Mouse (Mus musculus) fibroblast of lung, adult 2 months (primary cell): ENCODE measurements around the gene Eif4g3.
"Not testable (repeated sequence)": the region's sequence is repeated elsewhere in the genome, so short reads cannot be mapped to it uniquely, and the experiment has no call there.

Experiments used
- DNase-seq: peaks from one replicate; pipeline ENCODE4 v3.0.0-alpha.2; 2011; ENCODE audit warnings: low read depth

Eif4g3 gene

GRCm38 (mm10) chr4:138023403-138024100, 30.7 kb downstream of the Eif4g3 start:
- no peak for DNase-seq

- DNase-seq, result no peak
Measured at GRCm38 (mm10) chr4:138029168-138029567, 36.3 kb downstream of the Eif4g3 start.

- no peak for DNase-seq
Measured at GRCm38 (mm10) chr4:138031828-138032227, 39.0 kb downstream of the Eif4g3 start.

- DNase-seq, result no peak
Measured at GRCm38 (mm10) chr4:138033871-138034270, 41.0 kb downstream of the Eif4g3 start.

- no peak for DNase-seq
Measured at GRCm38 (mm10) chr4:138035435-138036120, 42.8 kb downstream of the Eif4g3 start.

GRCm38 (mm10) chr4:138037110-138037509, 44.3 kb downstream of the Eif4g3 start:
- DNase-seq, result no peak

GRCm38 (mm10) chr4:138037896-138038295, 45.1 kb downstream of the Eif4g3 start:
- DNase-seq, result no peak

GRCm38 (mm10) chr4:138038365-138039274, 45.8 kb downstream of the Eif4g3 start:
- no peak for DNase-seq

- no peak for DNase-seq
Measured at GRCm38 (mm10) chr4:138039275-138039651, 46.4 kb downstream of the Eif4g3 start.

GRCm38 (mm10) chr4:138040589-138040988, 47.8 kb downstream of the Eif4g3 start:
- DNase-seq, result no peak

GRCm38 (mm10) chr4:138041566-138042256, 48.9 kb downstream of the Eif4g3 start:
- DNase-seq, result no peak

- DNase-seq, result no peak
Measured at GRCm38 (mm10) chr4:138042257-138042589, 49.4 kb downstream of the Eif4g3 start.

- peak; percentile 43 for DNase-seq
Measured at GRCm38 (mm10) chr4:138042625-138043024, 49.8 kb downstream of the Eif4g3 start.

- DNase-seq, result no peak
Measured at GRCm38 (mm10) chr4:138044841-138045500, 52.1 kb downstream of the Eif4g3 start.

GRCm38 (mm10) chr4:138045809-138046208, 53.0 kb downstream of the Eif4g3 start:
- DNase-seq, result no peak

- DNase-seq, result no peak
Measured at GRCm38 (mm10) chr4:138046371-138046770, 53.5 kb downstream of the Eif4g3 start.

- DNase-seq, result no peak
Measured at GRCm38 (mm10) chr4:138049547-138049946, 56.7 kb downstream of the Eif4g3 start.

- DNase-seq, result no peak
Measured at GRCm38 (mm10) chr4:138051488-138051887, 58.7 kb downstream of the Eif4g3 start.

GRCm38 (mm10) chr4:138056658-138057057, 63.8 kb downstream of the Eif4g3 start:
- no peak for DNase-seq

GRCm38 (mm10) chr4:138057196-138057754, 64.5 kb downstream of the Eif4g3 start:
- not testable (repeated sequence) for DNase-seq

GRCm38 (mm10) chr4:138061161-138061560, 68.3 kb downstream of the Eif4g3 start:
- no peak for DNase-seq
